Mouse (Mus musculus): Measurements from ENCODE around the gene Cerkl. TPM values are rescaled to one million over a fixed set of nuclear protein-coding genes. Genes with fewer than 3 reads are reported as not detected.

Gene Cerkl
- total and polyA plus RNA-seq, 3 experiments = 0.57 to 3.0 (median 1.4) TPM

- no peak for DNase-seq
Measured at GRCm38 (mm10) chr2:79443401-79443800, 13.2 kb downstream of the Cerkl start.

DNA sequence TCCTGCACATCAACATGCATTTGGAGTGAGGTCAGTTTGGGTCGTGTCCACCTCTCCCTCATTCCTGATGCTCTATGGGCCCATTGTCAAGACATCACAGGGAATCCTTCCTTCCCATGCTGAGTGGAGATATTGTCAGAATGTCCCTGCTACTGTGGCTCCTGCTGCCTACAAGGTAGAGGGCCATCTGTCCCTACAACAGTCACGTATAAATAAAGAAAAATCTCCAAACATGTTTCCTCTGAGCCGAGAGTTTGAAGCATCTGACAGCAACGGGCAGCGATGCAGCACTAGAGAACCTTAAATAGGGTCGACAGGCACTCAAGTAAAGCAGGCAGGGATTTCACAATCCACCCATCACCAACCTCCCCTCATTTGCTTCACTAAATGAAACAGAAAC is 13.7 kb downstream of the Cerkl start:
- DNase-seq = no peak

GRCm38 (mm10) chr2:79442227-79442626 is 14.4 kb downstream of the Cerkl start:
- no peak for DNase-seq

DNA sequence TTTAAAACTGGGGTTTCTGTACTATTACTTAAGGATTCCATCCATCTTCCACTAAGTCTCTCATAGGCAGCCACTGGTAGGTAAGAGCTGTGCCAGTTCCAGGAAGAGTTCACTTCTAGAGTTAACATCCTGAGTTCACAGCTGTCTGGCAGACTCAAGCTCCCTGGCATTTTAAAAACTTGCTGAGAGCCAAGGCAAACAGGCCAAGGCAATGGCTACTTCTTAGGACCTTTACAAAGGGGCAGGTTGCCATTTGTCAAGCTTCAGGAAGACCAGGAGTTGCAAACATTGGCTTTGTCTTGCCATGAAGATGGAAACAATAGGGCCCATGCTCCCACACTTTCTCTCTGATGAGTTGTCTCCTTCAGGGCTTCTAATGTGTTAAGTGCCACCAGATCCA is 26.5 kb downstream of the Cerkl start:
- no peak for DNase-seq

GRCm38 (mm10) chr2:79429650-79430049 is 26.9 kb downstream of the Cerkl start:
- peak; percentile 25 for DNase-seq

GRCm38 (mm10) chr2:79429108-79429507 is 27.5 kb downstream of the Cerkl start:
- DNase-seq = no peak

DNA sequence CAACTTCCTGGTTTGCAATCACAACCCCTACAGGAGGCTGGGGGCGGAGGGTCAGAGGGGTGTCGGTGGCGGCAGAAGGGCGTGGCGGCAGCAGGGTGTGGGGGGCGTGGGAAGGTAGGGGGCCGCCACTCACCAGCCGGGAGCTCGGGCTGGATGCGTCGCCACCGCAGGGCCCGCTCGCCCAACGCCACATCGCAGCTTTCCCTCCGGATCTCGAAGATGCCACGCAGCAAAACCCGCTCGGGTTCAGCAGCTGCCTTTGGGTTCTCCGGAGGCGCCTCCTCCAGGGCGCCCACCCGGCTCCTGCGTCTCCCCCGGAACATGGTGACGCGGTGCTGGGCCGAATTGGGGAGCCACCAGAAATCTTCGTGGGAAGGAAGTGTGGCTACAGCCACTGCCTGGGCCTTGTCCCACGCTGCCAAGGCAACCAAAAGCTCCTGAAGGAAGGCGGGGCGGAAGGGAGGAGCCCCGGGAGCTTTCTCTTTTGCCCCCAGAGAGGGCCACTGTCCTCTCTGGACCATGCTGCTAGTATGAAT is 27.9 kb downstream of the Cerkl start:
- DNase-seq = peak; percentile 3

- DNase-seq = no peak
Measured at GRCm38 (mm10) chr2:79428022-79428421, 28.6 kb downstream of the Cerkl start.

- no peak for DNase-seq
Measured at GRCm38 (mm10) chr2:79421696-79422095, 34.9 kb downstream of the Cerkl start.

- DNase-seq = no peak
Measured at GRCm38 (mm10) chr2:79414505-79414904, 42.1 kb downstream of the Cerkl start.

DNA sequence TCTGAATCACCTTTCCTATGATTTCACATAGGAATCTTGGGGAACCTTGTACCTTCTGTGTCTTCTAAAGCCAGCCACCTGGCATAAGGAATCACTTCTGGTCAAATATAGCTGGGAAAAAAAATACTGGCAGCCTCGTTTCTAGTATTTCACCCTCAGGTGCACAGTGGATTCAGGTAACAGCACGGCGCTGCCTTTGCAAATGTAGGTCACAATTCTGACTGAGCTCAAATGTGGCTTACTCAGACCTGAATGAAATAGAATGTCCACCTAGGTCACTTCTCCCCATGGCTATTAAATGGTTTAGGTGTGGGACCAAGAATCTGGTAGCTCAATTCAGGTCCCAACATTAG is 45.7 kb downstream of the Cerkl start:
- no peak for DNase-seq

- no peak for DNase-seq
Measured at GRCm38 (mm10) chr2:79410247-79410902, 46.2 kb downstream of the Cerkl start.

DNA sequence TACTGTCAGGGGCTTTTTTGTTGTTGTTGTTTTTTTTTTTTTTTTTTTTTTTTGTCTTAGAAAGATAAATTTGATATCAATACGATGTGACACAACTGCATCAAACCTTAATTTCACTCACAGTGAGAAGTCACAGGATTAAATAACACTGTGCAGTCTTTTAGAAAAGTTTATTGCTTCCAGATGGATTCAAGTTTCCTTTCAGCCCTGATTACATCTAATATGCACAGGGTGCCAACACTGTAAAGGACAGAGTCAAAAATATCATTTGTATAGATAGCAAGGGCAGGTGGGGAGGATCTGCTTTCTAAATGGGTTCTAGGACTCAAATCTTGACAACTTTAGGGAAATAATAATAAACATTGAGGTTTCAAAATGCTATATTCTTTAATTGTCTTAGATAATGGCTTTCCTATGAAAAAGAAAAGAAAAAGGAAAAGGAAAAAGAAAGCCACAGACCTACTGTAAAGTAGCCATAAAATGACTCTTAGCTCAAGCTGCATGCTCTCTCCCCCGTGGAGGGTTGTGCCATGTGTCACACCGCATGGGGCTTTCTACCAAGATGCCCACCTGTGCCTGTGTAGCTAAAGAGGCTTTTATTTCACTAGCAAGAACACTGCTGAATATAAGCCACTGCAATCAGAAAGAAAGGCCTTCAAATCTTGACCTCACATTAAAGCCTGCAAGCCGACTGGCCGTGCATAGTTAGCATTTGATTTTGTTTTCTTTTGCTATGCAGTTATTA is 50.8 kb downstream of the Cerkl start:
- DNase-seq = no peak

- no peak for DNase-seq
Measured at GRCm38 (mm10) chr2:79400045-79400444, 56.5 kb downstream of the Cerkl start.

DNA sequence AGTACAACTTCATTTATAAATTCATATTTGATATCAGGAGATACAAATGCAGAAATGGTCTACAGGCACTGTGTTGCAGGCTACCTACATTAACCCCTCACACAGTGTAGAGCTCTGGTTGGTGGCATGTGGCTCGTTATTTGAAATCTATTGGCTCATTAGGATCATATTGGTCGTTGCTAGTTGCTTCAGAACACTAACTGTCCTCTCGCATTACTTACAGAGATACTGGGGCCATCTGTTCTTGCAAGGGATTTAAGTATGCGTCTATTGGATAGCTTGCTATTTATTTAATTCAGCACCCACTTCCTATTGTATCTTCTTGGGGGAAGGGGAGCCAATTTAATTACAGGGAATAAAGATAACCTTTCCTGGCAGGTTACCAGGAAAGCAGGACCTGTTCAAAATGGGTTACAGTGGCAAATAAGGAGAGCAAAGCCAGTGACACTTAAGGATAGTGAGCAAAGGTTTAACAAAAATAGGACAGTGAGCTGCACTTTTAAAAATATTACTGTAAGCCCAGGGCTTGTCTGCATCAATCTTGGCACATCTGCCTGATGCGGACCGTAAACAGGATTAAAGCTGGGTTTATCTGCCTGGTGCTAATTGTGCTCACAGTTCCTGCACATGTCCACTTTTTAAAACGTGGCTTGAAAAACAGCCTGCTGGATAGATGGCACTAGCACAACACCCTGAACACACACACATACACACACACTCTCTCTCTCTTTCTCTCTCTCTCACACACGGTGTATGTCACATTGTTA is 57.2 kb downstream of the Cerkl start:
- no peak for DNase-seq

- DNase-seq = no peak
Measured at GRCm38 (mm10) chr2:79398831-79399230, 57.8 kb downstream of the Cerkl start.

- DNase-seq = no peak
Measured at GRCm38 (mm10) chr2:79398343-79398742, 58.2 kb downstream of the Cerkl start.

GRCm38 (mm10) chr2:79397107-79397506 is 59.5 kb downstream of the Cerkl start:
- DNase-seq = no peak

DNA sequence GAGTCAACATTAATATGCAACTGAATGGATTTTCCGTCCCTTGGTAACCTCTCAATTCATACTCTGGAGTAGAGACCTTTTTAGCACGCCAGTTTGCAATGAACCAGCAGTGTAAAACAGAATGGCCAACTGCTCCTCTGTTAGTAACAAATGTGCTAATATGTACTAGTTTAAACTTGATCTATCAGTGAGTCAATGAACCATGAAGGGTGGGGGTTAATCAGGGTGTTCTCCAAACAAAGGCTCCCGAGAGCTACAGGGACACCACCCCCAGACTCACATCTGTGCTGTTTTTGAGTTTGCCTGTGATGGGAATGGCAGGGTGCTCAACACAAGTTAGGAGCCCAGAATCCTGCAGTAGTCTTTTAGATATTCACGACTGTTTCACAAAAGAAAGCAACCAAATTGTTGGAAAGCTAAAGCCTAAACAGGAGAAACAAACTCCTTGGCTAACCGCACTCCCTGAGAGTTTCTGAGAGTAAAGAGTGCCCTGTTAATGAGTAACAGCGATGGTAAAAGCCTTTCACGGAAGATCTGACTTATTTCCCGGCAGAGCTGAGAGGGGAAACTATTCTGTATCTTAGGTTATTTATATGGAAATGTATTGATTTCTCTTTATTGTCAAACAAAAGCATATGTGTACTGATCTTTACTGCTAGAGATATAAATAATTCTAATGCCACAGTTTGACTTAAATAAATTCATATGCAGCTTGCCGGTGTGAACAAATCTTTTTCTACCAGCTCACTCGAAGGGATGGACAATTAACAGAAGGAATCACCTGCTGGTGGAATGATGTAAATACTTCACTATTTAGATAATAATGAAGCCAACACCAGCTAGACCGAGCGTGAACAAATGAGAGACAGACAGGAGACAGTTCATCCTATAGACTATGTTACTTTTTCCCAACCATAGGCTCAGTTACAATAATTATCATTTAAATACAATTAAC is 77.2 kb downstream of the Cerkl start:
- DNase-seq = no peak

GRCm38 (mm10) chr2:79378346-79379086 is 78.1 kb downstream of the Cerkl start:
- DNase-seq = no peak
